Mouse (Mus musculus) hindbrain, postnatal 0 days (tissue): ENCODE data around the gene Sel1l3. TPM values are rescaled to one million over a fixed set of nuclear protein-coding genes. Genes with fewer than 3 reads are reported as not detected.

Source experiments
- ATAC-seq: fragments of 200-750 bp; cut with Nextera tagmentation; 2 replicates; pipeline ENCODE4 v1.8.0; 2017; ENCODE audit warnings: mild to moderate bottlenecking, moderate TSS enrichment, moderate library complexity
- DNase-seq: peaks from one replicate; pipeline ENCODE4 v3.0.0-alpha.2; 2015; ENCODE audit warnings: low spot score
- H3K27ac ChIP-seq: fragments of 300-500 bp; sonication (generic); 2 replicates; pipeline ENCODE4 v1.5.1; 2014; ENCODE audit warnings: mild to moderate bottlenecking
- H3K27me3 ChIP-seq: fragments of 300-500 bp; sonication (generic); 2 replicates; pipeline ENCODE4 v1.6.1; 2014; ENCODE audit warnings: low read length, mixed read lengths; ENCODE audit not compliant: insufficient read depth
- H3K36me3 ChIP-seq: fragments of 300-500 bp; sonication (generic); 2 replicates; pipeline ENCODE4 v1.6.1; 2014; ENCODE audit warnings: low read length, mixed read lengths; ENCODE audit not compliant: insufficient read depth
- H3K4me1 ChIP-seq: fragments of 300-500 bp; sonication (generic); 2 replicates; pipeline ENCODE4 v1.6.1; 2014; ENCODE audit warnings: antibody characterized with exemption, low read length, mixed read lengths; ENCODE audit not compliant: insufficient read depth
- H3K4me2 ChIP-seq: fragments of 300-500 bp; sonication (generic); 2 replicates; pipeline ENCODE4 v1.6.1; 2014; ENCODE audit warnings: low read depth, mild to moderate bottlenecking, low read length, moderate library complexity, mixed read lengths
- H3K4me3 ChIP-seq: fragments of 300-500 bp; sonication (generic); 2 replicates; pipeline ENCODE4 v1.5.1; 2014; ENCODE audit warnings: low read length
- H3K9ac ChIP-seq: fragments of 300-500 bp; sonication (generic); replicated peaks from 2 replicates; pipeline ENCODE4 v1.6.1; 2014; ENCODE audit warnings: mild to moderate bottlenecking, low read length, moderate library complexity, mixed read lengths
- H3K9me3 ChIP-seq: fragments of 300-500 bp; sonication (generic); 2 replicates; pipeline ENCODE4 v1.6.1; 2016; ENCODE audit warnings: low read length, mixed read lengths
- CTCF ChIP-seq: IDR thresholded peaks from 2 replicates; pipeline ENCODE4 v1.5.1; 2016; ENCODE audit warnings: antibody characterized with exemption, control low read depth, low read depth
- WGBS: fragments of 180-500 bp; shearing (Covaris S2); extraction: QIAGEN DNeasy Blood & Tissue Kit; methylation state at CpG from one replicate; pipeline ENCODE4 v1.1.7; 2014; 5-methylcytosine and 5-hydroxymethylcytosine counted together
- polyA plus RNA-seq: library from polyadenylated mRNA; unstranded; fragments of >200 nt; fragmentation: Nextera tagmentation; extraction: Ambion mirVana; gene quantifications from 2 replicates; pipeline ENCODE4 v1.2.1, GENCODE M21; 2015
- total RNA-seq: library from RNA; depleted of rRNA; stranded (reverse); fragments of >200 nt; gene quantifications from 2 replicates; pipeline ENCODE4 v1.2.3, GENCODE M21; 2014

The Sel1l3 gene
- total and polyA plus RNA-seq, 2 experiments from 2014 or later = 4.7 to 19.1 TPM

GRCm38 (mm10) chr5:53239189-53239588, 25.5 kb upstream of the Sel1l3 start:
- H3K4me1 ChIP-seq = no peaks in the 10 kb centered on the region
- 91% methylated on average over 7 of the region's 7 CpGs for WGBS
- DNase-seq (no peak), ATAC-seq (no peak)
- H3K4me3 ChIP-seq = no peak overlapping the region
- H3K9ac ChIP-seq = no peak overlapping the region
- no peaks in the 10 kb centered on the region for H3K36me3 ChIP-seq
- no peak for TF ChIP-seq CTCF
- no peak overlapping the region for H3K4me2 ChIP-seq
- H3K27me3 ChIP-seq = no peaks in the 10 kb centered on the region
- no peak overlapping the region for H3K27ac ChIP-seq
- H3K9me3 ChIP-seq = no peaks in the 10 kb centered on the region

- DNase-seq = no peak
- H3K4me3 ChIP-seq = no peak overlapping the region
- H3K9ac ChIP-seq = no peak overlapping the region
- no peak for ATAC-seq
- no peaks in the 10 kb centered on the region for H3K9me3 ChIP-seq
- no peak for TF ChIP-seq CTCF
- H3K36me3 ChIP-seq = no peaks in the 10 kb centered on the region
- H3K4me1 ChIP-seq = no peaks in the 10 kb centered on the region
- no peak overlapping the region for H3K4me2 ChIP-seq
- H3K27me3 ChIP-seq = no peaks in the 10 kb centered on the region
- H3K27ac ChIP-seq = no peak overlapping the region
- WGBS = 60% methylated on average over 7 of the region's 7 CpGs
Observed at GRCm38 (mm10) chr5:53238761-53239160, 25.0 kb upstream of the Sel1l3 start.

- TF ChIP-seq CTCF = no peak
- no peaks in the 10 kb centered on the region for H3K4me1 ChIP-seq
- H3K36me3 ChIP-seq = no peaks in the 10 kb centered on the region
- DNase-seq = no peak
- no peak overlapping the region for H3K4me3 ChIP-seq
- H3K9me3 ChIP-seq = no peaks in the 10 kb centered on the region
- WGBS = 84% methylated on average over 7 of the region's 8 CpGs
- no peak overlapping the region for H3K4me2 ChIP-seq
- ATAC-seq = no peak
- H3K27ac ChIP-seq = no peak overlapping the region
- no peaks in the 10 kb centered on the region for H3K27me3 ChIP-seq
- no peak overlapping the region for H3K9ac ChIP-seq
Observed at GRCm38 (mm10) chr5:53236749-53237148, 23.0 kb upstream of the Sel1l3 start.

DNA sequence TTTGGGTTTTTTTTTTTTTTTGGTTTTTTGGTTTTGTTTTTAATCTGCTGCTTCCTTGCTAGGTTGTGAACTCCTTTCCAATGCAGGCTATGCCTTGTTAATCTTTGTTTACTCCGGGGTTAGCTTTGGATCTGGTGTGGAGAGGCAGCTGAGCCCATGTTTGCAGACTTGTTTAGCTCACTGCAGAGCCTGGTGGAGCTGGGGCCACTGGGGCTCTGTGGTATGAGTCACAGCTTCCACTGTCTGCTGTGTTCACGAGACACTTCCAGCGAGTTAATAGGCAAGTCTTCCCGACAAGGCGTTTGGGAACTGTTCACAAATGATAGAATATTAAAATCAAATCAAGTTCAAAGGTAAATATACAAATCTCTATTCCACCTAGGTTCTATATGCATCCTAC, 22.4 kb upstream of the Sel1l3 start:
- no peaks in the 10 kb centered on the region for H3K36me3 ChIP-seq
- 45% methylated on average over 5 of the region's 5 CpGs for WGBS
- H3K4me3 ChIP-seq = no peak overlapping the region
- TF ChIP-seq CTCF = no peak
- no peak for ATAC-seq
- DNase-seq = no peak
- H3K4me2 ChIP-seq = no peak overlapping the region
- no peak overlapping the region for H3K9ac ChIP-seq
- H3K9me3 ChIP-seq = no peaks in the 10 kb centered on the region
- no peaks in the 10 kb centered on the region for H3K4me1 ChIP-seq
- H3K27ac ChIP-seq = no peak overlapping the region
- no peaks in the 10 kb centered on the region for H3K27me3 ChIP-seq

- WGBS = 21% methylated on average over 4 of the region's 4 CpGs
- Histone ChIP-seq H3K4me1 (no peaks in the 10 kb centered on the region), H3K9ac (no peak overlapping the region), H3K27me3 (no peaks in the 10 kb centered on the region), H3K4me2 (no peak overlapping the region), H3K9me3 (no peaks in the 10 kb centered on the region), H3K4me3 (no peak overlapping the region), H3K27ac (no peak overlapping the region), H3K36me3 (no peaks in the 10 kb centered on the region)
- ATAC-seq (peak; percentile 50; the same call in 1 of the 2 replicates), DNase-seq (no peak)
- TF ChIP-seq CTCF = no peak
Observed at GRCm38 (mm10) chr5:53235551-53235950, 21.8 kb upstream of the Sel1l3 start.

DNA sequence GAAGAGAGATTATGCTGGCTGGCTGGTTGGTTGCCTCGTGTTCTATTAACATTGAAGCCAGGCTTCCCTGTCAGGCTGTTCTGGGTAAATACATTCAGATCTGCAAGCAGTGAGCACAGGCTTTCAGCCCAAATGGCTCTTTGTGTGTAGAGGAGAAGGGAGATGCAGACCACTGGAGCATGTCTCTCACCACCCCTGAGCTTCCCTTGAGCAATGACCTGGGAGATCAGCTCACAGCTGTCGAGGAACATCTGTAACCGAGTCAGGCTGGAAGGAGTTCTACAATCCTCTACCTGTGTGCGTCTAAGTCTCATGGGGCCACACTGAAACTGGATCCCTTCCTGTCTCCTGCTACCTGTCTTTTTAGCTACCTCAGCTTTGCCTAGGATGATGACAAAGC, 16.8 kb upstream of the Sel1l3 start:
- no peak overlapping the region for H3K9ac ChIP-seq
- no peaks in the 10 kb centered on the region for H3K27me3 ChIP-seq
- H3K4me3 ChIP-seq = no peak overlapping the region
- H3K4me2 ChIP-seq = no peak overlapping the region
- ATAC-seq = no peak; the same call in 1 of the 2 replicates
- 60% methylated on average over 4 of the region's 4 CpGs for whole genome bisulfite sequencing
- H3K36me3 ChIP-seq = no peaks in the 10 kb centered on the region
- no peaks in the 10 kb centered on the region for H3K9me3 ChIP-seq
- no peak overlapping the region for H3K27ac ChIP-seq
- no peak for TF ChIP-seq CTCF
- DNase-seq = no peak
- H3K4me1 ChIP-seq = no peaks in the 10 kb centered on the region

DNA sequence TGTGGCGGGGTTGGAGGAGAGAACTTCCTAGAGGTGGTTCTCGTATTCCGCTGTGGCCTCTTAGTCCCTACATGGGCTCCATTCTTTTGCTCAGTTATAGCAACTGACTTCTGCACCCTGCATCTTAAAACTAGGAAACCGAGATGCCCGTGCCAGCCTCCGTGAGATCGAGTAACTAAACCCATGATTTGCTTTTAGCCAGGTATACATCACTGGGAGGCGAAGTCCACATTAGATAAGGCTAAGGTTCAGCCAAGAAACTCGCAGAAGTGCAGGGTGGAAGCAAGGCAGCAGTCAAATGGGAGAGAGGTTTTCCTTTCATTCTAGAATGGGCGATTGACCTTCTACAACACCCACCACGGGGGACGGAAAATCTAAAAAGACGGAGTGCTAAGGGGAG, 11.7 kb upstream of the Sel1l3 start:
- H3K9me3 ChIP-seq = no peaks in the 10 kb centered on the region
- H3K4me1 ChIP-seq = no peaks in the 10 kb centered on the region
- H3K9ac ChIP-seq = no peak overlapping the region
- DNase-seq (no peak), ATAC-seq (no peak)
- H3K4me2 ChIP-seq = no peak overlapping the region
- H3K27me3 ChIP-seq = no peaks in the 10 kb centered on the region
- TF ChIP-seq CTCF = no peak
- H3K27ac ChIP-seq = no peak overlapping the region
- 93% methylated on average over 13 of the region's 13 CpGs for WGBS
- no peaks in the 10 kb centered on the region for H3K36me3 ChIP-seq
- no peak overlapping the region for H3K4me3 ChIP-seq
